Mouse (Mus musculus): Measurements from ENCODE around the gene B3gnt4.
A peak's percentile ranks its signal among the peaks of the same experiment; 100 is the strongest.
"Not testable (repeated sequence)": the region's sequence is repeated elsewhere in the genome, so short reads cannot be mapped to it uniquely, and the experiment has no call there.

The B3gnt4 gene

DNA sequence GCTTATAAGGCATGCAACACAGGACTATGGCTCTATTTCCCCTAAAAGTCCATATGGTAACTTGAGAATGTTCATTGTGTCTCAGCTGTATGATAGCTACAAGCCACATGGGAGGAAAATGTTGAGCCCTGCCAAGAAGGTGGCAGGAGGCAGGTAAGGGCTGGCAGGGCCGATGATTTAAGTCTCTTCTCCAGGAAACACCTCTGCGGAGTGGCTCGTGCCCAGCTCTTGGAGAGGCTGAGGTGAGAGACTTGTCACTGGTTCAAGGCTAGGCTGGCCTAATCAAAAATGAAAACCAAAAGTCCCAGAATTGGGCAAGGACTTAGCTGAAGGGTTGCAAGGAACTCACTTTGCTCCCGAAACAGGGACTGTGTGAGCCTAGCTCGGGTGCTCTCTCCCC lies at the start of gene B3gnt4:
Gene B3gnt4 (plus strand): TSS at position 301 of the 400 bp plus-strand sequence.
- no peak for DNase-seq (ENCODE audit: inconsistent ontology term)

DNA sequence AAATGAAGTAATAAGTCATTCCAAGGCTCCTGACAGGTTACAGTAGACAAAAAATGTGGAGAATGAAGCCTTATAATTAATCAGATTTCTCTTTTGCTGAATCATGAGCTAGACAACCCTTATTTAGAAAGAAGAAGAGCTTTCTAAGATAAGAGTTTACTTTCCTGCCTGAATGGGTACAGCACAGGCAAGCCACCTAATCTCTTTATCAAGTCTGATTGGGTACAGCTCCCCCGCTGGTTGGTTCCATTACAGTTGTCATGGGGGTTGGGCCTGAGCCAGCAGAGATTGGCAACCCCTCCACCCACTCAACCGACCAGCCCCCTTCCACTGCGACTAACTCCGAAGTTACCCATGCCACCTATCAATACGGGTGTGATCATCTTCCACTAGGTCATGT lies 48.8 kb upstream of the B3gnt4 start:
- DNase-seq (ENCODE audit: inconsistent ontology term), result no peak

DNA sequence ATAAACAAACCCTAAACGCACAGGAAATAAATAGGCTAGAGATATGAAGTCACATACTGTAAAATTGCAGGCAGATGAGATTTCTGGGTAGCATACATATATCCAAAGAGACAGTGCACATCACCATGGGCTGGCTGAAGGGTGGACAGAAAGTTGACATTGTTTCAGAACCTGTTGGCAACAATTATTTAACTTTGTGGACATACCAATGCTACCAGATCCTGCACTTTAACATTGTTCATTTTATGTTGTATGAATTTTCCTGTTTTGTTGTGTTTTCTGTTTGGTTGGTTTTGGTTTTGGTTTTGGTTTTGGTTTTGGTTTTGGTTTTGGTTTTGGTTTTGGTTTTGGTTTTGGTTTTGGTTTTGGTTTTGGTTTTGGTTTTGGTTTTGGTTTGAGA lies 45.6 kb upstream of the B3gnt4 start:
- DNase-seq (ENCODE audit: inconsistent ontology term), result no peak

DNA sequence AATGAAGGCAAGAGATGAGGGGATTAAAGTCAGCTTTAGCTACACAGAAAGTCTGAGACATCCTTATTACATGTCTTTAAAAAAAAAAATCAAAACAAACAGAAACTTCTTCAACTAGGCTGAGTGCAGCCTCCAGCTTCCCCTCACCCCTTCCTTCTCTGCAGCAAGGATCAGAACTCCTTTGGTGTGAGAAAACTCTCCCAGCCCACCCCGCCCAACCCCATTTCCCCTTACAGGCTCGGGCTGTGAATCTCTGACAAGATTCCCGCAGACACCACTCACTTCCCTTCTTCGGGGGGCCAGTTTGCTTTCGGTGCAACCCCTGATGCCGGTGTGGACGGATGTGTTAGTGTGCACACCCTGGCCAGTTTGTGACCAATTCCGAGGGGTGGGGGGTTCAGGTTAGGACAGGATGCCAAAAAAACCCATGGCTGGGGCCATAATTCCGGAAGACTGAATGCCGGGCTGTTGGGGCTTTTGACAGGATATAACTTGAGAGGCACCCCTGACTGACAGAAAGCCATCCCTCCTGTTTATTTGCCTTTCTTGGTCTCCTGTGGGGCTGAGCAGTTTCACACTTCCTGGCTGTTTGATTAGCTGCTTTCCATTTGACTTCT lies 39.4 kb upstream of the B3gnt4 start:
- DNase-seq (ENCODE audit: inconsistent ontology term), result no peak

DNA sequence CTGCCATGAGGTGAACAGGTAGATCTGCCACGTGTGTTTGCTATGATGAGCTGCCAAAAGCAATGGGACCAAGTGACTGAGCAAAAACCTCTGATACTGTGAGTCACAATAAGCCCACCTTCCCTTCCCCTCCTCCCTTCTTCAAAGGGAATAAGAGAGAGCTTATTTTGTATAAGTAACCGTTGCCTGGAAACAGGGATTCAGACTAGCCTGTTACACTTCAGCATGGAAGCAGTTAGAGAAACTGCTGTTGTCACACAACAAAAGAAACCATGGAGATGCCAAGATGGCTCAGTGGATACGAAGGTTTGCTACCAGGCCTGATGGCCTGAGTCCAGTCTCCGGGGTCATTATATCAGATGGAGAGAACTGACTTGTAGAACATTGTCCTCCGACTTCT lies 36.4 kb upstream of the B3gnt4 start:
- no peak for DNase-seq (ENCODE audit: inconsistent ontology term)

DNA sequence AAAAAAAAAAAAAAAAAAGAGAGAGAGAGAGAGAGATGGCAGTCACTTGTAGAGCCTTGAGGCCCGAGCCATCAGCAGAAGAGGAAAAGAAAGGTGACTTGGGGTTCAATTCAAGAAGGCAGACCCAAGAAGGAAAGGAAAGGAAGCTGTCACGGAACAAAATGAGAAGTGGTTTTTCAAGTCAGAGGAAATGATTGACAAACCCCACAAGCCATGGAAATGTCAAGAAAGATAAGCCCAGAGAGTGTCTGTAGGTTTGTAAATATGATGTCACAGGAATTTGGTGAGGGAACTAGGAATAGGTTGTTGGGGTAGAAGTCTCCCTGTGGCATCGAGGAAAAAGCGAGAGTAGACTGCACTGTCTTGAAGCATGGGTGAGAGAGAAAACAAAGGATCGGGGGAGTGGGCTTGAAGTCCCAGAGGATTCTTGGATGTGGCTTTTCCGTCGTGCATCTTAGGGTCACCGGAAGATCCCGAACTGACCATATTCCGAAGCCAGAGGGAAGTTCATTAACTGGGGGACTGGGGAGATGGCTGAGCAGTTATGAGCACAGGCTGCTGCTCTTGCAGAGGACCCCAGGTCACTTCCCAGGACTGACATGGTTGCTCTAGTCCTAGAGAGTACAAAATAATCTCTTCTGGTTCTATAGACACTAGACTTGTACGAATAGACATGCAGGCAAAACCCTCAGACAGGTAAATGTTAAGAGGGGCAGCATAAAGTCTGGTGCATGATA lies 22.4 kb upstream of the B3gnt4 start:
- DNase-seq (ENCODE audit: inconsistent ontology term), result no peak

DNA sequence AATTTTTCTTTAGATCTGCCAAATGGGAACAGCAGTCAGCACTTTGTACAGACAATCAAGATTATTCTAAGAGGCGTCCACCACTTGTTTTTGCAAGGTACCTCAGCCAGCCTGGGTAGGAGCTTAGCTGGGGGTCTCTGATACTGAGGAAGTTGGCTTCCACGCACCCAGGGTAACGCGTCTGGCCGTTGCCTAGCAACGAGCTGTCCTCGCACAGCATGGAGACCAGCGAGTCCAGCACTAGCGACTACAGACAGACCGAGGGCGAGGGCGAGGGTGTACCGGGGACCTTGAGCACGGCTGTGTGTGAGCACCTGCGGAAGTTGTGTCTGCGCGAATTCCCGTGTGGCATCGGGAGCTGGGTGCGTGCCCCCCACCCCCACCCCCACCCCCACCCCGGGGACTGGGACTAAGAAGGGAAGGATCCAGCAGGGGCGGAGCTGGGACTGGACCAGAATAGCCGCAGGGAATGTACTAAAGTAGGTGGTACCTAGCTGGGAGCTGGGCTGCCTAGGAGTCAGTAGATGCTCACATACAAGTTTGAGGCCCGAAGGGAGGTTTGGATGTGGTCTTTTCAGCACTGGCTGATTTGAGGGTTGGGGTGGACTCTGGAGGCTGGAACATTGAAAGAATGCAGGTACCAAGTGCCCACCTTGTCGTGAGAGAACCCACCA lies 21.0 kb upstream of the B3gnt4 start, which contains the start of the genes Lrrc43 and Il31:
Gene Lrrc43 (plus strand): TSS at position 194 of the 674 bp plus-strand sequence.
Gene Il31 (minus strand): TSS at position 378 of the 674 bp plus-strand sequence.
- DNase-seq (ENCODE audit: inconsistent ontology term), result peak; percentile 19

DNA sequence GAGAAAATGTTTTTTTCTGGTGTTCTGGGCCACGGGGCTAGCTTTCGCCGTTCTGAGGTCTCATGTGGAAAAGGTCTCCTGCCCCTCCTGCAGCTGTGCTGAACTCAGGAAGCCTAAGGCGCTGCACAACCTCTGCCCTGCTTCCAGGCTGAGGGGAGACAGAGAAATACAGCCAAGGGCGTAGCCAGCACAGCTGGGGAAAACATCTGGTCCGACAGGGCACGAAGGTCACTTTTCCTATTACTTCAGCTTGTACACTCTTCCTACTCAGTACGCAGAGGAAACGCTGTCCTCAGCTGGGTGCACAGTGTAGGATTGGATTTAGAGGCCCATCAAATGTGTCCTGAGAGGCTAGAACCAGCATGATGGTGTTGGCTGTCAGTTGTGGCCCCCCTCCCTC lies 20.3 kb upstream of the B3gnt4 start:
- DNase-seq (ENCODE audit: inconsistent ontology term), result no peak

DNA sequence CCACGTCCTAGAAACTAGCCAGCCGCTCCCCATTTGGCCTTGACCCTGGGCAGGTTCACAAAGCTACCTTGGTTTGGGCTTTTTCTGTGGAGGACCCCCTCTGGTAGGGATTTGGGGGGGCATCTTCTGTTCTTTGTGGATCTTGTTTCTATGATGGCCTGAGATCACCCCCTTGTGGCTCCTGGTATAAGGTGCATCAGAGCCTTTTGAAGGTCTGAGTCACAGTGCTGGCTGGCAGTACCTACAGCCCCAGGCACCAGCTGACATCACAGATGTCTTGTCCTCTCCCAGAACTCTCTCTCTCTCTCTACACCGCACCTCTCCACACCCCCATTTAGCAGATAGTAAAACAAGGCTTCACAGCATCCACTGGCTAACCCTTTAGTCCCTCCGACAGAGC lies 10.5 kb upstream of the B3gnt4 start:
- DNase-seq (ENCODE audit: inconsistent ontology term), result peak; percentile 25

DNA sequence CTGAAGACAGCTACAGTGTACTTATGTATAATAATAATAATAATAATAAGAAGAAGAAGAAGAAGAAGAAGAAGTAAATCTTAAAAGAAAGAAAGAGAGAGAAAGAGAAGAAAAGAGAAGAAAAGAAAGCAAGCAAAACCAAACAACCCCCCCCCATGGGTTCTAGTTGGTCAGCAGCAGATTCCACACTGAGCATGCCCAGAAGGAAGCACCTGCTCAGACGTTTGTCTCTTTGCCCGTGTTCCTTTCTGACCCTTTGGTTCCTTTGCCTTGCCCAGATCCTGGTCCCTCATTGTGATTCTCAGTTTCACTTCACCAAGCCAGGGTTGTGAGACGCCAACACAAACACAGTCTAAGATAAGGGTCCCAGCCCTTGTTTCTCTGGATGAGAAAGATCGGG lies 8.3 kb upstream of the B3gnt4 start:
- no peak for DNase-seq (ENCODE audit: inconsistent ontology term)

DNA sequence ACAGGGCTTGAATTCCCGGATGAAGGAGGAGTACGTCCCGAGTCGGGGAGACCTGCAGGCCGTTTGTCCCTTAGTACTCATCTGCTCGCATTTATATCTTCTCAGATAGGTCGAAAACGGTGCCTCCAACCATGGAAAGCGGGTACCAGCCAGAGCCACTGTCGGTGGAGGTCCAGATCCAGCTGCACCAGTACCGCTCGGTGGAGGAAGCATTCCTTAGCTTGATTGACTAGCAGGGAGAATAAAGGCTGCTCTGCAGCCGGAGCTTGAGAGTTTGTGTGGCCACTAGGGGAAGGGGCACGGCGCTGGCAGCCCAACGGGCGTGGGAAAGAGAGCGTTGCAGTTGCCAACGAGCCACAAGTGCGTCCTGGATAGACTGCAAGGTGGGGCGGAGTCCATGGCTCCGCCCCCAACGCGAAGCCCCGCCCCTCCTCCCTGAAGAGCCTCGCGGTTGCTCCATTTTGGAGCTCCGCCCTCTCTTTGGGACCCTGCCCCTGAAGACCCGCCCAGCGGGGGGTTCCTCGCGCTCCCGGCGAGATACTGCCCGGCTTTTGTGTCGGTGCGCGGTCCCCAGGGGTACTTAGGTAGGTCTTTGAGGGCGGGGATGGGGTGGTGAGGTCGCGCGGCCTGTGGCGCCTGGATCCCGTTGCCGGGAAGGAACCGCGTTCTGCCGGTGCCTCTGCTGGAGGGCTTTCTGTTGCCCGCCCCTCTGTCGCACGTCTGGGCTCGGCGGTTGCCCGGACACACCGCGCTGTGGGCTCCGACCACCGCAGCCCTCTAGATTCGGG lies 2.1 kb upstream of the B3gnt4 start:
- DNase-seq (ENCODE audit: inconsistent ontology term), result peak; percentile 97

DNA sequence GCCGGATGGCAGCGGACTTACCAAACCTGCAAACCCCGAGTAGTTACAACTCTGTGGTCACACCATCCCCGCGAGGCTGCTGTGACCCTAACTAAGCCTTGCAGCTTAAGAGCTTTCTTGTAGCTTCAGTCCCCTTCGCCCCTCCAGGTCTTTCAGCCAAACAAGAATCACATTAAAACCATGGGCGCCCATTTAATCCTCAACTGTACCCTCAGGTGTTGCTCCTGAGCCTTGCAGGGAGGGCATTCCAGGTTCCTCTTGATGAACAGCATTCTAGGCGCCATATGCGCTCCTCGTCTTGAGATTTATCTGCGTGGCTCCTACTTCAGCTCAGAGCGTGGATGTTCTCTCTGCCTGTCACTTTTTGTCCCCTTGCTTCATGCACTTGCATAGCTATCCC lies 1.3 kb upstream of the B3gnt4 start:
- DNase-seq (ENCODE audit: inconsistent ontology term), result no peak

DNA sequence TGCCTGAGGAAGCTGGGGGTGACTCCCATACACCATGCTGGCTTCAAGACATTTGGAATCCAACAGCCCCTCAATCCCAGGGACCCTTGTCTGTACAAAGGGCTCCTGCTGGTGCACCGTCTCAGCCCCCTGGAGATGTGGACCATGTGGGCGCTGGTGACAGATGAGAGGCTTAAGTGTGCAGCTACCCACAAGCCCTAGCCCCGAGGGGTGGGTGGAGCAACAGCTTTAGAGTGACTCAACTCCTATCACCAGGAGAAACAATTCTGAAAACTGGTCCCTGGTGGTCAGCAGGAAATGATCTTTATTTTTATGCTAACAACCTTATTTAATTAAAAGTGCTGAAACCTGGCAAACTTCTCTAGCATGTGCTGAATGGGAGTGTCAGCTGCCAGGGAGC lies 1.2 kb downstream of the B3gnt4 start:
- DNase-seq (ENCODE audit: inconsistent ontology term), result not testable (repeated sequence)

DNA sequence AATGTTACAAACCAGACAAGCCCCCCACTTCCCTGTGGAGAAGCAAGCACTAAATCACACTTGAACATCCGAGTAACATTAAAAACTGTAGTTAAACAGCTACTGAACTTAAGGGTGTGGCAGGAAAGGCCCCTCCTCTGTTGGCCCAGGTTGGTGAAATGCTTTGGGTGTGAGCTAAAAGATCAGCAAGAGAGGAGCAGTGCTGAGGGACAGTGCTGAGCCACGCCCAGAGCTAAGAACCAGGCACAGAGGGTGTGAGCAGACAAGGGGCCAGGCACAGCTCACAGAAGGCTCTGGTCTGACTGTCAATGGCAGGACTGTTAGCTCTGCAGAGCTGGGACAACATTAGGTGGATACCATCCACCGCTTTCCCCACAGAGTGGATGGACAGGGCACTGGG lies 1.8 kb downstream of the B3gnt4 start:
- DNase-seq (ENCODE audit: inconsistent ontology term), result no peak

DNA sequence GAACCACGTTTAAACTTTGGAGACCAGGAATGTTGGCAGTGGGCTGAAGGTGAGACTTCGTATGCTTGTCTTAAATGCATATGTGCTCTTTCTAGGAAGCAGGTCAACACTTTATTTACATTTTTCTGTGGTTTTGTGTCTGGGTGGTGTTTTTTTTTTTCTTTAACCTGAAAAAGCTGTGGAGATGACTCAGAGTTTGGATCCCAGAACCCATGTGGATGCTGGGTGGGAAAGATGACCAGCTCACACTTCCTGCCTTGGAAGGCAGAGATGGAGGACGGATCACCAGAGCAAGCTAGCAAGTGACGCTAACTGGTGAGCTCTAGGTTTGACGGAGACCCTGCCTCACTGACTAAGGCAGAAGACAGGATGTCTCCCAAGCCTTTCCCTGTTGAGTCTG lies 4.6 kb downstream of the B3gnt4 start:
- DNase-seq (ENCODE audit: inconsistent ontology term), result no peak

DNA sequence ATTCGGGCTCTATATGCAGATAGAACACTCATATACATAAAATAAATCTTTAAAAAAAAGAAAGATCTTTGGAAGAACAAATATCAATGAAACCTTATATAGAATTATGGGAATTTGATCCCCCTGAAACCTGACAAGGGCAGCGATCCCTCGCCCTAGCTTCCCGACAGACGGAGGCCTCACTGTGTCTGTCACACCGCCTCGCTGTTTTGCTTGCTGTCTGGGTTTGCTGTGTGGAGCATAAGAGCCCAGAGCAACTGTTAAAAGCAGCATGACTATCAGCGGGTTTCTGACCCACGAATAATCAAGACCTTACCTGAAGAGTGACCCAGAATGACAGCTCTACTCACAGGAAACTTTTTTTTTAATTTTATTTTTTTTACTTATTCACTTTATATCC lies 10.4 kb downstream of the B3gnt4 start:
- no peak for DNase-seq (ENCODE audit: inconsistent ontology term)

DNA sequence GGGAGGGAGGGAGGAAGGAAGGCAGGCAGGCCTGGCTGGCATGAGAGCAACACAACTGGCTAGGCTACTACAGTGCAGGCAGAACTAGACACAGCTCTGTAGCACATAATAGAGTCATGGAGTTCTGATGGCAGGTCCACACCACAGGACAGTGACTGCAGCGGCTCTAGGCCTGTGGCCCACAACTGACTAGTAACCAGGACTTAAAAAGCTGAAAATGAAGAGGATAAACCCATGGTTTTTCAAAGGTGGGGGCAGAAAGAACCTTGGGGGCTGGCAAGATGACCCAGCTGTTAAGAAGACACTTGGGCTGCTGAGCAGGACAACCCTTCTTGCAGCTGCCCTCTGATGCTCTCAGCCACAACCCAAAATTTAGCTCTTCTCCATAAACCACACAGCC lies 11.4 kb downstream of the B3gnt4 start:
- no peak for DNase-seq (ENCODE audit: inconsistent ontology term)

DNA sequence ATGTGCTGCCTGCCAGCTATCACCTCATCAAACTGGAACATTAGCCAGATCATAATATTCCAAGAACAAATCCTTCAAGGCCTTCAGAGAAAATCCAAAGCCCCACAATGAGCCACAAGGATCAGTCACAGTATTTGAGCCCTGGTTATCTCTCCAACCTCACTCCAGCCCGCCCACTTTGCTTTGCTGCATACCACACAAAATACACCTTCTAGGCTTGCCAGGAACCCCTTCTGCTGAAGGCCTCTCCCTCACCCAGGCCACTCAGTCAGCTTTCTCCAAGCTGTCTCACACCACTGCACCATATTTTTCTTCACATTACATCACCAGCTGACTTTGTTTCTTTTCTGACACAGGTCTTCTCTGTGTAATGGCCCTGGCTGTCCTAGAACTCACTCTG lies 11.9 kb downstream of the B3gnt4 start:
- no peak for DNase-seq (ENCODE audit: inconsistent ontology term)

DNA sequence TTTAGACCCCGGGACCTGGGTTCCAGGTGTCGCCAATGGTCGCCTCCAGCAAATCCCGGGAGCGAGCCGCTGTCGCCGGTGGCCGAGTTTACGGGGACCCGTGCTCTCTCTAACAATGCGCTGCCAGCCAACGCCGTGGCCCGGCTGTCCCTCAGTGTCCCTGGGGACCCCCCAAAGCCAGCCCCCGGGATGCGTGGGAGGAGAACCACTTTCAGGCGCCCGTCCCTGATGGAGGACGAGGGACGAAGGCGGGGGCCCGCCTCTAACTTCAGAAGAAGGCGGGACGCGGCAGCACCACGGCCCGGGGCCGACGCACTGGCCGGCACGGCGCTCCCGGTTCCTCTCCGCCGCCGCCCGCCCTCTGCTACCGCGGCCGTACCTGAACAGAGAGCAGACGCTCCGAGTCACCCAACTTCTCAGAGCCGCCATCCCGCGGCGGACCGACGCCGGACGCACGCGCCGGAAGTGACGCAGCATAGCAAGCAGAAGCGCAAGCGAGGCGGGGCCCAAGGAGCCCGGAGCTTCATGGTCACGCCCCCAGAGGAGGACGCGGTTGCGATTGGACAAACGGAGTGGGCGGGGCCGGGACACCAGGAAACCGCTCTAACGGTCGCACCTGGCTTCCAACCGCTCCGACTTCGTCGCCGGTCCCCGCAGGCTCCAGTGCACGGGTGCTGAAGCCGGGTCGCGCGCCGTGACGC lies 13.6 kb downstream of the B3gnt4 start, which contains the start of gene Diablo:
Gene Diablo (minus strand): TSS at position 485 of the 701 bp plus-strand sequence.
- peak; percentile 99 for DNase-seq (ENCODE audit: inconsistent ontology term)

DNA sequence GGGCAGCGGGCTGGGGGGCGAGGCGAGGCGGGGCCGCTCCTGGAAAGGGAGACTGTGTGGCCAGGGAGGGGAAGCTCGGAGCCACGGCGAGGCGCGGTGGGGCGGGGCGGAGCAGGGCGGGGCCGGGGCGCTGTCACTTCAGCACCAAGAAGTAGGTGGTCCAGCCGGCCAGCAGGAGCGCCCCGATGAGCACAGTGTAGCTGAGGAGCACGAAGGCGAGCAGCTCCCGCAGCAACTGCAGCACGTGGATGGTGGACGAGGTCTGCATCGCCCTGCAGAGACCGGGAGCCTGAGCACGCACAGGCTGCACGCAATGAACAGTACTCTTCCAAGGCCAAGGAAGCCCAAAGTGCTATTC lies 14.1 kb downstream of the B3gnt4 start:
- no peak for DNase-seq (ENCODE audit: inconsistent ontology term)

DNA sequence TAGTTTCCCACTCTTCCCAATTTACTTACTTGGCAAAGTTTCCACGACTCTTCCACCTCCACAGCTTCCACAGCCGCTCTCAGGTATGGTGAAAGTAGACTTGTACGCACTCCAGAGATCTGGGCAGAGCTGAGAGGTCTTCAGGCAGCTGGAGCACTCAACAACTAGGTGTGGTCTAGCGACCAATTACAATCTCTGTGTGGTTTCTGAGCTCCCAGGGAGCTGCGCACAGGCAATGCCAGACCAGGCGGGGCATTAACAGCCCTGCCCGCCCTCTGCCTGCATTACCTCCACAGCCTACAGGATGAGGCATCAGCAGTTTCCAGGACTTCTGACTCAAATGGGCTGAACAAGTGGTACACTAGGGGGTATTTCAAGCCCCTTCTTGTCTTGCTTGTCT lies 15.0 kb downstream of the B3gnt4 start, which contains the start of gene Gm49027:
Gene Gm49027 (minus strand): TSS at position 208 of the 400 bp plus-strand sequence.
- DNase-seq (ENCODE audit: inconsistent ontology term), result no peak
